Mouse (Mus musculus): Measurements from ENCODE around the gene Fam174b.

Gene Fam174b

DNA sequence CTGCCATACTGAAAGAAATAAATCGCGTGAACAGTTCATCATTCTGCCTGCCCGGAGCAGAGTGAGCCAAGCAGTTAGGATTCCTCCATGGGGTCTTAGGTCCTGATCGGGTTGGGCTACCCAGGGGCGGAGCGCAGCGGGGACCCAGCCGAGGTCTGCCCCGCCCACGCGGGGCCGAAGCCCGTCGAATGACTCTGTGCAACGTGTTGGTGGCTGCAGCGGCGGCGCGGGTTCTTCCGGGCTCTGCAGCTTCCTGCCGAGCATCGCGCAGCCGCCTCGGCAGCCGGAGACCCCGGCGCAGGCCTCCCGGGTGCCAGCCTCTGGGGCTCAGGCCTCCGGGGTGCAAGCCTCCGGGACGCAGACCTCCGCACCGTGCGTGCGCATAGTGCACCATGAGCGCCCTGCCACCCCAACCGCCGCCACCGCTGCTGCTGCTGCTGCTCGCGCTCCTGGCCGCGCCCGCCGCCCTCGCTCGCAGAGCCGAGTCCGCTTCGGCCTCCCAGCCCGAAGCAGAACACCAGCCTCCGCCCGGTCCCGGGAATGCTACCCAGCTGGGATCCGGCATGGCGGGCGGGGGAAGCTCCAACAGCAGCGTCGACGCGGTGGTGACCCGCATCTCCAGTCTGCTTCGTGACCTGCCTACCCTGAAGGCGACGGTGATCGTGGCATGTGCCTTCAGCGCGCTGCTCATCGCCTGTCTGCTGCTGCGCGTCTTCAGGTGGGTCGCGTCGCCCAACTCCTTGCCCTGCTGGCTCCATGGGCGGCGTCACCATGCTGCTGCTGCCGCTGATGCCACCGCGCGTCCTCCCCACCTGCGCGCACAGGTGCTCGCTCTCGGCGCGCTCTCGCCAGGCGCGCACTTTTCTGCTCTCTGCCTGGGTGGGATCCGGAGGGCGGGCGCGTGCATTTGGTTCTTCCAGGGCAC lies at the start of gene Fam174b:
Gene Fam174b, plus strand, starts transcription at position 192 of the 925 bp plus-strand sequence.
- DNase-seq = peak; percentile 26 to 28

DNA sequence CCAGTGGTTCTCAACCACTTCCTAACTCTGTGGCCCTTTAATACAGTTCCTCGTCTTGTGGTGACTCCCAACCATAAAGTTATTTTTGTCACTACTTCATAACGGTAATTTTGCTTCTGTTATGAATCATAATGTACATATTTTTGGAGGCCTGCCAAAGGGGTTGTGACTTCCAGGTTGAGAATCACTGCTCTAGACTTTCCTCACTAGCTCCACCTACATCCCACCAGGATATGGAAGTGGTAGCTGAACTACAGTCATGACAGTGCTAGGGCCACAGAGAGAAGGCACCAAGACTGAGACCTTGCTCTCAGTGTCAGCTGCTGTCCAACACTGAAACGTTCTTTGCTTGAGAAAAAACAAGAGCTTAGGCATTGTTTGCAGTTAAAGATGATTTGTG lies 43.0 kb upstream of the Fam174b start:
- no peak for DNase-seq

- DNase-seq = no peak
Observed at GRCm38 (mm10) chr7:73704305-73704704, 35.8 kb upstream of the Fam174b start.

- DNase-seq = no peak
Observed at GRCm38 (mm10) chr7:73713506-73713905, 26.6 kb upstream of the Fam174b start.

DNA sequence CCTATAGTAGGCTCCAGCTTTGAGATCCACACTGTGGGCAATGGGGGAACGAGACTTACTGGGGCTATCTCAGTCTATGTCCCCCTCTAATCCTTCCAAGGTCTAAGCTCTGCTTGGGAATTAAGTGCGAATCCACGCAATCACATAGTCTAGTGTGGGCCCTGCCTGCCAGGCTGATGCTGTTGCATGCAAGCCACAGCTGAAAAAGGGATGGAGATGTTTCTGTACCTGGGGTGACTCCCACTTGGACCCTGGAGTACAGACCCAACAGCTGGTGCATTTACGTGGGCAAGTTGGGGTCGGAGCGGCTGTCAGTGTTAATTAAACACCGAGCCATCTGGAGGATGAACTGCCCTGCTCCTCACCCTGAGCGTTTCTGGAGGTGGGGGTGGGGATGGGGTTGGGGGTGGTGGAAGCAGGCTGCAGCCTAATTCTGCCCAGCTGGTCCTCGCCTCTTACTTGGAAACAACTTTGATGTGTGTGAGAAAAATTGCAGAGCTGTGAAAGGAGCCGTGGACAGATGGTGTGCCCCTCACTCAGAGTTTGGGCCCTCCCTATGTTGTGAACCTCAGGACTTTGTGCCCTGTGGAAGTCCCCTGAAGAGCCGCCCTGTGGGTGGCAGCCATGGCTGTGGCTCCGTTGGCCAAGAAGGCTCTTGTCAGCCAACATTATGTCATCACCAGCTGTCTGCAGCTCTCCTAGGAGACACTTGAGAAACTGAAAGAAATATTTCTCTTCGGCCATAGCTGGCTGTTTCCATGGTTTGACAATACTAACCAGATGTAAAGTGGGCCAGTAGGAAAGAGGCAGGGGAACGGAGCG lies 24.0 kb upstream of the Fam174b start:
- no peak for DNase-seq

GRCm38 (mm10) chr7:73716841-73717240 lies 23.3 kb upstream of the Fam174b start:
- no peak for DNase-seq

DNA sequence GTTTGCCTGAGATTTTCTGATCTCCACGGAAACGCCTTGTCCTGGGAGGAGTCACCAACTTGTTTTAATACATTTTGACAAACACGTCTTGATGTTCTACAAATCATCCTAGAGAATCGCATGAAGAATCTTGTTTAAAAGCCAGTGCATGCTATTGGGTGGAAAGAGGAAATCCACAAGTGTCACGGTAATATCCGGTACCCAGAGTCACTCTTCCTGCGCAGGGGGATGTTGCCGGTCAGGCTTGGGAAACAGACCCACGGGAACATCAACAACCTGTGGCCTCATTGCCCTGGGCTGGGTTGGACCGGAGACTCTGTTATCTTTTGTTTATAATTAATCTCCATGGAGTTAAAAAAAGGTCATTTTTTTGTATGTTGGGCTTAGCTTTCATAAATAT lies 22.1 kb upstream of the Fam174b start:
- DNase-seq = no peak

- no peak for DNase-seq
Observed at GRCm38 (mm10) chr7:73718497-73719007, 21.6 kb upstream of the Fam174b start.

GRCm38 (mm10) chr7:73721046-73721445 lies 19.1 kb upstream of the Fam174b start:
- no peak for DNase-seq

DNA sequence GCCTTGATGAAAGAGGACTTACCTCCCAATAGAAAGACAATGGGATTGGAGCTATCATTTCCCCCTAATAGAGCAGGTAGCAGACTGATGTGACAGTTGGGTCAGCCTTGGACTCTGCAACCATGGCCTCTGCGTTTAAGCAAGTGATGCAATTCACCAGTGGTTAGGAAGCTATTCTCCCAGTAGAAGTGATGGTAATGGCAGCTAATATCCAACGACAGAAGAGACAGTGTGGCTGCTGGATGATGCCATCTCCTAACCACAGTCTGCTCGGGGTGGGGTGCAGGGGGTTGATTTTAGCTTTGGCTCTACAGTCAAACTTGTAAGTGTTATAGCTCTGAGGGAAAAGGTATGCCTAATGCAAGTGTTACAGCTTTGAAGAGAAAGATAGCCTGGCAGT lies 18.3 kb upstream of the Fam174b start:
- no peak for DNase-seq

DNA sequence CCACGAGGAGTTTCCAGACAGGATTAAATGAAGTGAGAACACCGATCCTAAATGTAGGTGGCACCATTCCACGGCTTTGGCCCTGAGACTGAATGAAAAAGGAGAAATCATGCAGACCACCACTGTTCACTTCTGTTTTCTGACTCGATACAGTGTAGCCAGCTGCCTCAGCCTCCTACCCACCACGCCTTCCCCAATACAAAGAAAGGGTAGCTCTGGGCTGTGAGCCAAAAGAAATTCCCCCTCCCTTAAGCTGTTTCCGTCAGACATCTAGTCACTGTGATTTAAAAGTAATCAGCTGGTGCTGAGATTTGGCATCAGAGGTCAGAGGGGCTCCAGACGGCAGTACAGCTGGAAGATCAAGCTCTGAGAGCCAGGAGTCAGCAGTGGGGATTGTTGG lies 10.2 kb upstream of the Fam174b start:
- DNase-seq = no peak

- no peak for DNase-seq
Observed at GRCm38 (mm10) chr7:73730430-73731022, 9.6 kb upstream of the Fam174b start.

DNA sequence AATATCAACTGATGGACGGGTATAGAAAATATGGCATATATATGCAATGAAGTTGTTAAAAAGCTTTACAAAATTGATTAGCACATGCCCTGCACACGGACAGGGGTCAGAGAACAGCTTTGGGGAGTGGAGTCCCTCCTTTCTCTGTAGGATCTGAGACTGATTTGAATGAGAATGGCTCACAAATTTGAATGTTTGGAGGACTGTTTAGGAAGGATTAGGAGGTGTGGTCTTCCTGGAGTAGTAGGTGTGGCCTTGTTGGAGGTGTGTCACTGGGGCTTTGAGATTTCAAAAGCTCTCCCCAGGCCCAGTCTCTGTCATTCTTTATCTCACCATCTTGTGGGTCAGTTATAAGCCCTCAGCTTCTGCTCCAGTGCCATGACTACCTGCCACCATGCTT lies 4.1 kb upstream of the Fam174b start:
- DNase-seq = no peak

DNA sequence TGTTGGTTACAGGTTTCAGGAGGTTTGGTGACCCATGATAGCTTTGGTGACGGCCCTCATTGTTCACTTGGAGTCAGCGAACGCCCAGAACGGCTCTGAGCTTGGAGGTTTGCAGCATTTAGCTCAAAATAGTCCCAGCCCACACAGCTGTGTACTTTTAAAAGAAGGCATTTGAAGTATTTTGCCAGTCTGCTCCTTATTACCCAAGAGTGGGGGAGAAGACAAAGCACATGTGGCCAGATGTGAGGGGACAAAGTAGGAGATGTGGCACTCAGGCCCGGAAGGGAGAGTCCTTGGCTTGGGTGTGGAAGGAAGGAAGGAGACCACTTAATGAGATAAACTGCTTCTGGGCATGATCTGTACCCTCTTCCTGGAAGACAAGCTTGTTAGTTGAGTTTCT lies 1.3 kb downstream of the Fam174b start:
- DNase-seq = no peak

DNA sequence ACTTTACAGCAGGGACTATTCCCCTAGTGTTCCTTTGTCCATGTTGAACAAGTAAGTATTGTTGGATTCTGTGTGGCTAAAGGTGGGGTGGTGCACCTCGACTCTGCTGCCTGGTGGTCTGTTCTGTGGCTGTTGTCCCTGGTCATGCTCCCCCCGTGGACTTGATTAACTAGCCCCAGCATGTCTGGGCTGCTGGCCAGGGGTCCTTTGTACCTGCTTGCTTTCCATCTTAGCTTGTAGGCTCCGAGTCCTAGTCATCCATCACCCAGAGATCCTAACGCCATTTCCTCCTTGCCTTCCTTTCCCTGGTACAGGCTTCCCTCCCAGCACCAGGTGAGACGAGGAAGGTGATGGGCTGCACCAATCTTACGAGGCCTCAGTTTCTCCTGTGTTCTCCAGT lies 1.7 kb downstream of the Fam174b start:
- no peak for DNase-seq

GRCm38 (mm10) chr7:73743144-73743543 lies 3.0 kb downstream of the Fam174b start:
- no peak for DNase-seq

GRCm38 (mm10) chr7:73743831-73744370 lies 3.8 kb downstream of the Fam174b start:
- DNase-seq = no peak

GRCm38 (mm10) chr7:73745903-73746302 lies 5.8 kb downstream of the Fam174b start:
- DNase-seq = no peak

GRCm38 (mm10) chr7:73746836-73747235 lies 6.7 kb downstream of the Fam174b start:
- no peak for DNase-seq

- no peak for DNase-seq
Observed at GRCm38 (mm10) chr7:73747531-73747930, 7.4 kb downstream of the Fam174b start.

DNA sequence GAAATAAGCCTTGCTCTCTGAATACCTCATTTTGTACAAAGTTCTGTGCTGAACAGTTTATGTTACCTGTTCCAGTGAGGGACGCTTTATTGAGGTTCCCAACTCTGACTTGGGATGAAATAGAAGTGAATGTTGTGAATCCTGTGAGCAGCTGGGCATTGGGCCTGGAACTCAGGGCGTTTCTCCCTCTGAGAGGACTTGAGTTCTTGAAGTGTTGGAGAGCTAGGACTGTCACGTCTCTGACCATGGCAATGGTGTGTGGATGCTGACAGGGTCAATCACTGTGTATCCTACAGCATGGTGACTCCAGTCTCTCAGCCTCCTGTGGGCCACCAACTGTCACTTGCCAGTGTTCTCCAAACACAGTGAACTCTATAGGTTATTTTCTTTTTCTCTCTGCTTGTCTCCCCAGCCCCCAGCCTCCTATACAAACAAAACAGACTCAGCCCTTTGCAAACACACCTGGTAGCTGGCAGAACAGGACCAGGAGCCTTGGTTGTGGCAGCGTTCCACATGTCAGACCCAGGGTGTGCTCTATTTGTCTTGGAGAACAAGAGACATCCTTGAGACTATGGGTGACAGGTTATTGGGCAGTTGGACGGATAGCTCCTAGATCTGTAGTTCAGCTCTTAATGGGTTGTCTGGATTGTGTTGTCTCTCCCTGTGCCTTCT lies 8.5 kb downstream of the Fam174b start:
- no peak for DNase-seq

- no peak for DNase-seq
Observed at GRCm38 (mm10) chr7:73749339-73749738, 9.2 kb downstream of the Fam174b start.

Data from thymus, adult 18-20 months (tissue).